Mouse (Mus musculus) myocyte (in vitro differentiated cells): ENCODE data around the gene Vmn1r157. TPM values are rescaled to one million over a fixed set of nuclear protein-coding genes. Genes with fewer than 3 reads are reported as not detected.
"Not testable (repeated sequence)": the region's sequence is repeated elsewhere in the genome, so short reads cannot be mapped to it uniquely, and the experiment has no call there.

Source experiments
- H3K27me3 ChIP-seq: one replicate; pipeline ENCODE4 v1.6.1; 2011; ENCODE audit not compliant: control insufficient read depth, insufficient read depth, insufficient read length
- H3K36me3 ChIP-seq: one replicate; pipeline ENCODE4 v1.6.1; 2011; ENCODE audit not compliant: control insufficient read depth, insufficient read depth
- H3K4me2 ChIP-seq: one replicate; pipeline ENCODE4 v1.6.1; 2011; ENCODE audit warnings: low read depth, control low read depth
- H3K4me3 ChIP-seq: one replicate; pipeline ENCODE4 v1.5.1; 2011; ENCODE audit warnings: mild to moderate bottlenecking, control low read depth, moderate library complexity
- H3K79me2 ChIP-seq: one replicate; pipeline ENCODE4 v1.6.1; 2011; ENCODE audit not compliant: control insufficient read depth, insufficient read depth
- H3ac ChIP-seq: one replicate; pipeline ENCODE4 v1.6.1; 2011; ENCODE audit not compliant: control insufficient read depth, insufficient read length
- polyA plus RNA-seq: library from polyadenylated mRNA; unstranded; fragments of >200 nt; fragmentation: generic; extraction: Trizol; gene quantifications from one replicate; pipeline ENCODE4 v1.2.1, GENCODE M21; 2012; ENCODE audit warnings: missing spikeins

The Vmn1r157 gene
- polyA plus RNA-seq: not detected

DNA sequence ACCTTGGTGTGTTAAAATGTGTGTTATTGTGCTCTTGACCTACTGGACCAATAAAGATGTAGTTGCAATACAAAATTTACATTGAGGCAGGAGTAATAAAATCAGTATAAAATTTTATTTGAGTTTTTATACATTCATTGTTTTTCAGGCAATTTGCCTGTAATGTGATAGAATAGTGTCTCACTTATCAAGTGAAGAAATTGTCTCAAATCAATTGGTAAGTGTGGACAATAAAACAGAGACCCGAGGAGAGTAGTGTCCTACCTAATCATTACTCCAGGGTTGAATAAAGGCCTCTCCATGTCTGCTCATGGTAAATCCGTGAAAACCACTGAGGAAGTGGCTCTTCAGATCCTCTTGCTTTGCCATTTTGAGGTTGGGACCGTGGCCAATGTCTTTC lies at the start of gene Vmn1r157:
Vmn1r157 (plus strand) TSS at position 301 of the 400 bp plus-strand sequence.
- not testable (repeated sequence) for H3K36me3 ChIP-seq, H3K4me3 ChIP-seq, H3K4me2 ChIP-seq, H3ac ChIP-seq, H3K79me2 ChIP-seq, H3K27me3 ChIP-seq

GRCm38 (mm10) chr7:22719610-22720009 lies 41.9 kb upstream of the Vmn1r157 start, which contains the start of gene Gm4567:
TSS of gene Gm4567 (minus strand) at chr7:22719710.
- not testable (repeated sequence) for H3ac ChIP-seq, H3K4me2 ChIP-seq, H3K79me2 ChIP-seq, H3K27me3 ChIP-seq, H3K36me3 ChIP-seq, H3K4me3 ChIP-seq

- not testable (repeated sequence) for H3K4me3 ChIP-seq, H3K79me2 ChIP-seq, H3ac ChIP-seq, H3K27me3 ChIP-seq, H3K4me2 ChIP-seq, H3K36me3 ChIP-seq
Observed at GRCm38 (mm10) chr7:22775981-22776380, 14.5 kb downstream of the Vmn1r157 start.

DNA sequence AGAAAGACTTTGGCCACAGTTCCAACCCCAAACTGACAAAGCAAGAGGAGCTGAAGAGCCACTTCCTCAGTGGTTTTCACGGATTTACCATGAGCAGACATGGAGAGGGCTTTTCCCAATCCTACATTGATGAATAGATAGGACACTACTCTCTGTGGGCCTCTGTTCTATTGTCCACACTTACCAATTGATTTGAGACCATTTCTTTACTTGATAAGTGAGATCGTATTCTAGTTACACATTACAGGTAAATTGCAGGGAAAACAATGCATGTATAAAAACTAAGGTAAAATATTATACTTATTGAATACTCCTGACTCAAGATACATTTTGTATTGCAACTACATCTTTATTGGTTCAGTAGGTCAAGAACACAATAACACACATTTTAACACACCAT lies 29.2 kb downstream of the Vmn1r157 start, which contains the start of gene Vmn1r158:
Vmn1r158 (minus strand) TSS at position 101 of the 400 bp plus-strand sequence.
- H3K4me2 ChIP-seq, H3K36me3 ChIP-seq, H3K27me3 ChIP-seq, H3K79me2 ChIP-seq, H3ac ChIP-seq, H3K4me3 ChIP-seq: not testable (repeated sequence)

Other genes starting within 250 kb of the Vmn1r157 start
- gene Vmn1r152, start 238.7 kb upstream of the Vmn1r157 start, polyA plus RNA-seq: not detected
- not detected for gene Gm8677, start 226.8 kb upstream of the Vmn1r157 start, polyA plus RNA-seq
- gene Gm4201, start 196.4 kb upstream of the Vmn1r157 start, polyA plus RNA-seq: not detected
- not detected for gene Gm4565, start 173.6 kb upstream of the Vmn1r157 start, polyA plus RNA-seq
- not detected for gene Vmn1r155, start 103.7 kb upstream of the Vmn1r157 start, polyA plus RNA-seq
- gene Gm8693, start 69.4 kb upstream of the Vmn1r157 start, polyA plus RNA-seq: not detected
- gene Gm4567, start 42.0 kb upstream of the Vmn1r157 start, polyA plus RNA-seq: not detected
- gene Vmn1r158, start 29.1 kb downstream of the Vmn1r157 start, polyA plus RNA-seq: not detected
- not detected for gene Vmn1r159, start 81.9 kb downstream of the Vmn1r157 start, polyA plus RNA-seq
- not detected for gene Vmn1r160, start 109.5 kb downstream of the Vmn1r157 start, polyA plus RNA-seq
- gene Gm4214, start 223.0 kb downstream of the Vmn1r157 start, polyA plus RNA-seq: not detected